Mouse (Mus musculus): ENCODE measurements around the gene Ces2g.

- TF ChIP-seq CTCF (IDR thresholded peaks at IDR 0.05; ENCODE audit: low read depth, low read length) (no peak), POLR2A (IDR thresholded peaks at IDR 0.05; ENCODE audit: extremely low read depth, insufficient read depth, low read length) (no peak)
Observed at GRCm38 (mm10) chr8:105010000-105010399, 48.5 kb downstream of the Ces2g start.

Measured in liver, adult 2 months (tissue).